Mouse (Mus musculus) heart, adult 2 months (tissue): ENCODE results near the gene Bnip2. TPM values are rescaled to one million over a fixed set of nuclear protein-coding genes. Genes with fewer than 3 reads are reported as not detected.

Experiments
- DNase-seq, 2 experiments: peaks; one replicate each; pipeline ENCODE4 v3.0.0; 2021
- H3K27ac ChIP-seq: fragments of 200-600 bp; 2 replicates; pipeline ENCODE4 v1.8.1; 2022
- H3K27me3 ChIP-seq: fragments of 200-500 bp; 2 replicates; pipeline ENCODE4 v1.6.1; 2012; ENCODE audit warnings: mild to moderate bottlenecking, low read length, inconsistent platforms, mixed read lengths; ENCODE audit not compliant: control insufficient read depth, insufficient read depth
- H3K36me3 ChIP-seq: fragments of 200-500 bp; 2 replicates; pipeline ENCODE4 v1.6.1; 2012; ENCODE audit warnings: low read length, inconsistent platforms; ENCODE audit not compliant: control insufficient read depth, insufficient read depth
- H3K4me1 ChIP-seq: fragments of 200-500 bp; 2 replicates; pipeline ENCODE4 v1.6.1; 2011; ENCODE audit warnings: low read length; ENCODE audit not compliant: control insufficient read depth, insufficient read depth
- H3K4me3 ChIP-seq: fragments of 200-600 bp; 2 replicates; pipeline ENCODE4 v1.8.1; 2022
- H3K79me2 ChIP-seq: fragments of 200-500 bp; replicated peaks from 2 replicates; pipeline ENCODE4 v1.6.1; 2012; ENCODE audit warnings: mild to moderate bottlenecking, inconsistent platforms, low read length, moderate library complexity, mixed read lengths; ENCODE audit not compliant: control insufficient read depth, insufficient read depth
- H3K9ac ChIP-seq: fragments of 200-500 bp; 2 replicates; pipeline ENCODE4 v1.6.1; 2012; ENCODE audit warnings: low read depth, mild to moderate bottlenecking, control low read depth, inconsistent platforms, low read length, mixed read lengths
- CTCF ChIP-seq: fragments of 200-600 bp; IDR thresholded peaks from 2 replicates; pipeline ENCODE4 v1.8.1; 2022; ENCODE audit warnings: antibody characterized with exemption, mild to moderate bottlenecking, moderate library complexity
- EP300 ChIP-seq: fragments of 200-500 bp; IDR thresholded peaks from 2 replicates; pipeline ENCODE4 v1.6.1; 2011; ENCODE audit warnings: low read depth, low read length, control low read depth; ENCODE audit not compliant: insufficient read depth
- POLR2A ChIP-seq: fragments of 200-500 bp; IDR thresholded peaks from 2 replicates; pipeline ENCODE4 v1.6.1; 2011; ENCODE audit warnings: mild to moderate bottlenecking, low read depth, low read length, control low read depth; ENCODE audit not compliant: insufficient read depth
- WGBS: fragments of 180-500 bp; shearing (Covaris S2); methylation state at CpG from one replicate; pipeline ENCODE4 v1.1.7; 2018; 5-methylcytosine and 5-hydroxymethylcytosine counted together
- intact Hi-C: fragments of 180-260 bp; cut with DNase I; formaldehyde crosslinking; loops from one replicate; pipeline ENCODE4 v1.15.1; 2025
- polyA plus RNA-seq: library from polyadenylated mRNA; depleted of rRNA; stranded (reverse); fragments of >200 nt; gene quantifications from 2 replicates; pipeline ENCODE4 v1.2.3, GENCODE M21; 2012
- total RNA-seq, 2 experiments: library from RNA; stranded (reverse); gene quantifications; 2 replicates each; pipeline ENCODE4 v1.2.3; 2021

The Bnip2 gene
- total and polyA plus RNA-seq, 3 experiments: 34.1 to 97.0 (median 96.7) TPM

GRCm38 (mm10) chr9:70046255-70046654 is 57.0 kb downstream of the Bnip2 start:
- H3K4me3 ChIP-seq: no peak overlapping the region
- no peaks in the 10 kb centered on the region for H3K27me3 ChIP-seq
- no peaks in the 10 kb centered on the region for H3K79me2 ChIP-seq
- 46% methylated on average over 6 of the region's 6 CpGs for WGBS
- H3K27ac ChIP-seq: no peak overlapping the region
- no peaks in the 10 kb centered on the region for H3K36me3 ChIP-seq
- TF ChIP-seq POLR2A (no peak), CTCF (no peak), EP300 (no peak)
- no peak for DNase-seq
- intact Hi-C loops: no loop called here
- H3K9ac ChIP-seq: no peak overlapping the region
- no peaks in the 10 kb centered on the region for H3K4me1 ChIP-seq

DNA sequence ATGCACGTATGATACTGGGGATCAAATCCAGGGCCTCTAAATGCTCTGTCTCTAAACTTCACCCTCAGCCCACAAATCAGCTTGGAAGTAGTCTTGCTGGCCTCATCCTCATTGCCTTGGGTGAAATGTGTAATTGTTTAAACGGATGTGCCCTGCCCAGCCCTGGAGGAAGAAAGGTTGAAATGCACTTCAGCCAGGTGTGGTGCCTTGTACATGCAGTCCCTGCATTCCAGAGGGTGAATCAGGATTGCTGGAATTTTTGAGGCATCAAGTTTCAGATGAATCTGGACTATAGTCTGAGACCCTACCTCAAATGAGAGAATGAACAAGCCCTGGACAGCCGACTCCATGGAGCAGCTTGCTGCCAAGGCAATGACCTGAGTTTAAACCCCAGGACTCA is 58.6 kb downstream of the Bnip2 start:
- Histone ChIP-seq H3K27ac (no peak overlapping the region), H3K36me3 (no peaks in the 10 kb centered on the region), H3K4me3 (no peak overlapping the region), H3K4me1 (no peaks in the 10 kb centered on the region), H3K27me3 (no peaks in the 10 kb centered on the region), H3K79me2 (no peaks in the 10 kb centered on the region), H3K9ac (no peak overlapping the region)
- no peak for DNase-seq
- intact Hi-C loops: no loop called here
- TF ChIP-seq POLR2A (no peak), EP300 (no peak), CTCF (no peak)
- 73% methylated on average over 3 of the region's 3 CpGs for WGBS

DNA sequence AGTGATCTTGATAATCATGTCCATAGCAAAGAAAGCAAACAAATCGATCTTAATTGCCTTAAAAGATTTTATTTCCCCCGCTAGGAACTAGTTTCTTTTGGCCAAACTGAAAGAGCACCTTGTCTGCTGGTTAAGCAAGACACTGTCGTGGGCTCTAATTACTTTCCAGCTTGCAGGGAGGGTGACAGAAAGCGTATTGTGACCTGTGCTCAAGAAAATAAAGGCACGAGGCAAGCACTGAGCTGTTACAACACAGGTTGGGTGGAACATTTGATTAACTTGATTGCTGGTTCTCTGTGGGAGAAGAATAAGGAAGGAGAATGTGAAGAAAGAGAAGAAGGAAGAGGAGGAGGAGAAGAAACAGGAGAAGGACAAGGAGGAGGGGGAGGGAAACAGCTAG is 59.0 kb downstream of the Bnip2 start:
- TF ChIP-seq CTCF: no peak
- H3K4me1 ChIP-seq: no peaks in the 10 kb centered on the region
- WGBS: 68% methylated on average over 5 of the region's 5 CpGs

GRCm38 (mm10) chr9:70048751-70049415 is 59.6 kb downstream of the Bnip2 start:
- no peaks in the 10 kb centered on the region for H3K4me1 ChIP-seq
- H3K79me2 ChIP-seq: no peaks in the 10 kb centered on the region
- no peak overlapping the region for H3K9ac ChIP-seq
- H3K27me3 ChIP-seq: no peaks in the 10 kb centered on the region
- WGBS: 47% methylated on average over 6 of the region's 6 CpGs
- H3K36me3 ChIP-seq: no peaks in the 10 kb centered on the region
- no peak for TF ChIP-seq CTCF
- TF ChIP-seq EP300: no peak
- no peak for TF ChIP-seq POLR2A
- no peak overlapping the region for H3K27ac ChIP-seq
- intact Hi-C loops: no loop called here
- peak; percentile 67 to 68 for DNase-seq
- H3K4me3 ChIP-seq: no peak overlapping the region

More for the DNA sequence above, 59.0 kb downstream of the Bnip2 start:
- Histone ChIP-seq H3K79me2 (no peaks in the 10 kb centered on the region), H3K27me3 (no peaks in the 10 kb centered on the region), H3K27ac (no peak overlapping the region), H3K36me3 (no peaks in the 10 kb centered on the region), H3K4me3 (no peak overlapping the region), H3K9ac (no peak overlapping the region)
- no peak for DNase-seq
- intact Hi-C loops: no loop called here

DNA sequence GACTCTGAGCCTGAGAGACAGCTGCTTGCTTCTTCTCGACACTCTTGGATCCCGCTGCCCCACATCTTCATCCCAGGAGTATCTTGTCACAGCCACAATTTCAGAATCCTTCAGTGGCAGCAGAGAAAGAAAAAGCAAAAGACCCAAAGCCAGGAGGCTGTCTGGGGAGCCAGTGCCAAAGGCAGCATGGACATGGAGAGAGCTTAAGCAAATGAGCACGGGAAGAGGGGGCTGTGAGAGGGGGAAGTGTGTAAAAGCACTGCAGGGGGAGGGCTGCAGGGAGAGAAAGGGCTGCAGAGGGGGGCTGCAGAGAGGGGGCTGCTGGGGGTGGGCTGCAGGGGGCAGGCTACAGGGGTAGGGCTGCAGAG is 60.1 kb downstream of the Bnip2 start:
- no peak for DNase-seq
- TF ChIP-seq POLR2A (no peak), CTCF (no peak), EP300 (no peak)
- Histone ChIP-seq H3K4me1 (no peaks in the 10 kb centered on the region), H3K27ac (no peak overlapping the region), H3K79me2 (no peaks in the 10 kb centered on the region), H3K9ac (no peak overlapping the region), H3K27me3 (no peaks in the 10 kb centered on the region), H3K36me3 (no peaks in the 10 kb centered on the region), H3K4me3 (no peak overlapping the region)
- intact Hi-C loops: no loop called here
- WGBS: 43% methylated on average over 3 of the region's 3 CpGs

DNA sequence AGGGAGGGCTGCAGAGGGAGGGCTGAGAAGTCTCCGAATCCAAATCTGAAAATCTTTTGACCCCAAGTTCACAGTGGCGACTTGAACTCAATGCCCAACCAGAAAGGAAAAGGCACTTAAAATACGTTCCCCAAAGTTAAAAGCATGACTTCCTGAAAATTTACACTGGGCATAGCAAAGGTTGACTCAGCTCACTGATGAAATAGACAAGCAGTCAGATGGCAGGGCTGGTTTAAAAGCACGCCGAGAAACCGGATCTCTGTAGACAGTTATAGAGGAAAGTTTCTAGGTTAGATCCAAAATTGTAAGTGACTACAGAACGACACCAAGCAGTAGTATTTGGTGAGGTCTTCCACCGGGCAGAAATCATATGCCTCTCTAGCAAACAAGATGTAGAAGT is 60.6 kb downstream of the Bnip2 start:
- no peaks in the 10 kb centered on the region for H3K36me3 ChIP-seq
- intact Hi-C loops: no loop called here
- H3K79me2 ChIP-seq: no peaks in the 10 kb centered on the region
- no peak for TF ChIP-seq POLR2A
- no peak for TF ChIP-seq CTCF
- no peak for TF ChIP-seq EP300
- H3K4me3 ChIP-seq: no peak overlapping the region
- DNase-seq: no peak
- H3K27me3 ChIP-seq: no peaks in the 10 kb centered on the region
- no peaks in the 10 kb centered on the region for H3K4me1 ChIP-seq
- H3K27ac ChIP-seq: no peak overlapping the region
- H3K9ac ChIP-seq: no peak overlapping the region
- 42% methylated on average over 8 of the region's 8 CpGs for WGBS

DNA sequence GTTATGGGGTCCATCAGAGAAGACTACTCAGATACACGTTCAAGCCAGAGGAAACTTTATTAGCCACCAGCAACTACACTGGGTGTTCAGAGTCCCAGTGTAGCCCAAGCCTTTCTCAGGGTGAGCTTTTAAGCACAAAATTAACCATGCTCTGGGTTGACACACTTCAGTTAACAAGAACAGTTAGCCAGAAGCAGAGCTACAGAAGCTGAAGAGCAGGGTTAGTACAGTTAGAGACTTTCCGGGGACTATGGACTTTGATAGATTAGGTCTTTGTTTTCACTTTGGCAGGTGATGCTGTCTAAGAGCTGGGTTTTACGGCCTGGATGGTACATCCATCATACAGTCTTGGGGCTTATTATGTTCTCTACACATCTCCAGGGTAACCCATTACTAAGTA is 63.5 kb downstream of the Bnip2 start:
- no peaks in the 10 kb centered on the region for H3K36me3 ChIP-seq
- TF ChIP-seq EP300 (no peak), POLR2A (no peak), CTCF (no peak)
- intact Hi-C loops: no loop called here
- H3K27ac ChIP-seq: no peak overlapping the region
- H3K4me1 ChIP-seq: no peaks in the 10 kb centered on the region
- 85% methylated on average over 3 of the region's 3 CpGs for WGBS
- H3K4me3 ChIP-seq: no peak overlapping the region
- H3K27me3 ChIP-seq: no peaks in the 10 kb centered on the region
- no peak for DNase-seq
- H3K9ac ChIP-seq: no peak overlapping the region
- H3K79me2 ChIP-seq: no peaks in the 10 kb centered on the region
